Mouse (Mus musculus): Measurements from ENCODE around the gene Hspa5.
"Not testable (repeated sequence)": the region's sequence is repeated elsewhere in the genome, so short reads cannot be mapped to it uniquely, and the experiment has no call there.

Hspa5 gene

GRCm38 (mm10) chr2:34810775-34811174 lies 39.0 kb downstream of the Hspa5 start:
- no peak for DNase-seq

DNA sequence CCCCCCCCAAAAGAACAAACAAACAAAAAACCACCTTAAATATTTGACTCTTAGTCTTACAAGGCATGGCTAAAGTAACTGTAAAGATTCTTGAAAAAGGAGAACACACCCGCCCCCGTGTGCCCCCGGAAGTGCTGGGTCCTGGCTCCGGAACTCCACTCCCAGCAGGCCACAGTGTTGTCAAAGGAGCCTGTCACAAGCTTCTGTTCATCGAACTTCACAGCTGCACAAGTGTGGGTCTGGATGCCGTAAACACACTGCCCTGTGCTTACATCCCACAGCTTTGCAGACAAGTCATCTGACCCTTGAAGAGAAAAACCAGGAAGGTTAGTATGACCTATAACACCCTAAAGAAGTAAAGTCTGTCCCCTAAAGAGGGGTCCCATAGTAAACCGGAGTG lies 40.9 kb downstream of the Hspa5 start:
- no peak for DNase-seq

DNA sequence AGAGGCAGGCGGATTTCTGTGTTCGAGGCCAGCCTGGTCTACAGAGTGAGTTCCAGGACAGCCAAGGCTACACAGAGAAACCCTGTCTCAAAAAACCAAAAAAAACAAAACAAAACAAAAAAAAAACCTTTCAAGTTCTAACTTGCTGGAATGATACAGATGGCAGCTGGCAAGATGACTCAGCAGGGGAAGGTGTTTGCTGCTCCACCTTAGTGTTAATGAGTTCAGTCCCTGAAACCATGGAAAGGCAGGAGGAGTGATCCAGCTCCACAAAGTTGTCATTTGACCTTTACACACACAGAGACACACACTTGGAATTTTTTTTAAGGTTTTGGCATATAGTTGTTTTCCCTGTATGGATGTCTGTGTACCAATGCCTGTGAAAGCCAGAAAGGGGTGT lies 44.1 kb downstream of the Hspa5 start:
- DNase-seq: not testable (repeated sequence)

DNA sequence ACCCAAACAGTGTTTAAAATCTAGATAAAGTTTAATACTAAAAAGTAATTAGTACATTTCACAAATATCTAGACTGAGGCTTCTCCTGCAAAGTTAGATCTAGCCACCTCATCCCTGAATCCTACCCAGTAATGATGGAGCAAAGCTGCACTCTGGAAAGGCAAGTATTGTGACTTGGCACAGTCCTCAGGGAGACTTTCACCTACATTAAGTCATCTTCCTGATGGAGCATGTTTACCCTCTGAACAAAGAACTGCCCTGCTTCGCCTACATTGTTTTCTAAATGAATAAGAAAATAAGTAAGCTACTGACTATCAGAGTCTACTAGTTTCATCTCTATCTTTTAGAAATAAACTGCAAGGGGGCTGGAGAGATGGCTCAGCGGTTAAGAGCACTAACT lies 46.7 kb downstream of the Hspa5 start:
- no peak for DNase-seq

DNA sequence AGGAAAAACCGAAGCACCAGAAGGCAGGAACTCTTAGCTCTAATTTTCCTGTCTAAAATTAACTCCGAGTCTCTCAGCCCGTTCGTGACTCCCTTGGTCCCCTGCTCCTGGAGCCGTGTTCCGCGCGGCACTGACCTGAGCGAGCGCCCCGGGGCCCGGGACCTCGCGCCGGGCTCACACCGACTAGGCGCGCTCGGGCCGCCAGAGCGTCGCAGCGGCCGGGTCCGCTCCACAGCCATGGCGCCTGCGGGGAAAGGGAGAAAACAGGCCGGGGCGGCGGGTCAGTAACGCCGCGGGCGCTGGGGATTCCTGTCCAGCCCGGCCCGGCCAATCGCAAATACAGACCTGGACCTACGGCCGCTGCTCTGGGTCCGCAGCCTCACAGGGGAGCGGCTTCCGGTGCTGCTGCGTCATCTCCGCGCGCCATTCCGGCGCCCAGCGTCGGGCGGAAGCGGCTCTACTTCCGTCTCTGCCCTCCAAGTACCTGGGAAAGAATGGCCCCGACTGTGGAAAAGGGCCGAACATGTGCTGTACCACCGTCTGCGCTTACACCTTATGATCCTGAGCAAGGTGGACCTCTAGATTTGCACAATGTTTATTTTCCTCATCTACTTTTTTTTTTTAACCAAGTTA lies 54.2 kb downstream of the Hspa5 start, which contains the start of gene Fbxw2:
Gene Fbxw2, minus strand, starts transcription at position 485 of the 633 bp plus-strand sequence.
- peak; percentile 91 for DNase-seq

DNA sequence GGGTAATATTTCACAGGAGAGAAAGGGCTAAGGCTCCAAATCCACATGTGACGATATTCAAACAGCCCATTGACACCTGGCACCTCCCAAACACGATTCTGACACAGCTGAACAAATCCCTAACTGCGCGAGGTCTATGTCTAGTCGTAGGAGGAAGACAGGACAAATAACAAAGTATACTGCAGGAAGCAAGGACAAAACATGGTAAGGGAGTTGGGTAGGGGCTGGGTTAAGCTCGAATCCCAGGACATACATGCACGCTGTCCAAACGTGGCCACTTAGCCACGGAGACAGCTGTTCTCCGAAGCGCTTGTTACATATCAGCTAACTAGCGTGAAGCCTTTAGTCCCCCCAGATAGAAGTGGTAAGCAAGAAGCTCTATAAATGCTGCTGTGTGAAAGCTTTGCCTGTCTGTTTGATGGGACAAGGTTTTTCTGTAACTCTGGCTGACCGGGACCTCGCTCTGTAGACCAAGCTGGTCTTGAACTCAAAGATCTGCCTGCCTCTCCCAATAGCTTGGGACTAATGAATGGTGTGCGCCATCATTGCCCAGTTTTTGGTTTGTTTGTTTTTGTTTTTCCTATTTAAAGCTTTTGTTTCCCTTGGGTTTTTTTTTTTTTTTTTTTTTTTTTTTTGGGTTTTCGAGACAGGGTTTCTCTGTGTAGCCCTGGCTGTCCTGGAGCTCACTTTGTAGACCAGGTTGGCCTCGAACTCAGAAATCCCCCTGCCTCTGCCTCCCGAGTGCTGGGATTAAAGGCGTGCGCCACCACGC lies 54.9 kb downstream of the Hspa5 start:
- no peak for DNase-seq
